ENCODE assay signal across 13 mouse cellular contexts in the genomic region with DNA sequence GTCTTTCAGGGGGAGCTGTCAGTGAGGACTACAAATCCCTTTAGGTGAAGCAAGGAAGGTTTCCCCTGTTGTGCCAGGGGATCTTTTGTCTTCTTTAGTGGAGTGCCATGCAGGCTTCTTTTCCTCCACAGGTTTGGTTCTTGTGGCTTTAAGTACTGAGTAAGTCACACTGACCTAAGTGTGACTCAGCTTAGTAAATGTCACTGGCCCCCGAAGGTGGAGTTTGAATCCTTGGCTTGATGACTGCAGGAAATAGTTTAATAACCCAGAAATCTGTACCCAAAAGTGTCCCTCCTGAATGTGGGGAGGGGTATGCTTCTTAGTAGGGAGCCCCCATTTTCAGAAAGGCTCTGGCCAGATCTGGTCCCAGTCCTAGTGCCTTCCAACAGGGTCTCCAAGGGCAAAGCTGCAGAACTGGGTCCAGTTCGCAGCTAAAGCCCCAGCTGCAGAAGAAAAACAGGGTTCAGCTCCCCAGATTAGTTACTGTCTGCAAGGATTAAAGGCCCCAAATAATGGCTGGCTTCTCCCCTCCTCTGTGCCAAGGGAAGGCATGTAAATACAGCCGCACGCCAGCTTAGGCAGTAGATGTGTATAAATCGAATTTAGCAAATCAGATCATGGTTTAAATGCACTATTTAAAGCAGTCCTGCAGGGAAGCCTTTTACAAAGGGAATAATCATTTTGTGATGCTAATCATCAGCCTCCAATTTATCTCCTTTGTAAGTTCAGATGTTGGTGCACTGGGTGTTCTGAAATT. TPM values are rescaled to one million over a fixed set of nuclear protein-coding genes. Genes with fewer than 3 reads are reported as not detected.
DNase-seq lines count a peak whose midpoint lies in the region; ATAC-seq and TF ChIP-seq lines count a peak whose summit lies in the region.
"Had no signal": no experiment of that assay in that cellular context is flagged by ENCODE, and none has a peak within 500 bp of the region (broad histone marks: within the 10 kb centered on the region; RNA-seq: fewer than 3 reads in every experiment).

No protein-coding gene starts in this region.

- DNase-seq in left cerebral cortex, adult 2 months (ENCODE audit: extremely low spot score in 1 of 2, low spot score in 2 of 2), result no peak
- no peak for DNase-seq in left cerebral cortex, adult 9 months (ENCODE audit: low spot score in 2 of 2)
- DNase-seq in midbrain, embryonic 11.5 days (ENCODE audit: low spot score, missing footprints), result no peak
- DNase-seq in spleen, adult 12 weeks (ENCODE audit: low spot score), result no peak
- DNase-seq in kidney, adult 8-10 months, result no peak
- DNase-seq in spleen, postnatal 14 days (ENCODE audit: low spot score in 2 of 2), result no peak
- DNase-seq: kidney, adult 9 months had no signal

- intact Hi-C loops in left cerebral cortex, adult 2 months (cut with DNase I), result no loop called here

- H3K9me3 ChIP-seq in forebrain, embryonic 16.5 days (ENCODE audit: control insufficient read depth, low read length), result no peaks in the 10 kb centered on the region
- no peaks in the 10 kb centered on the region for H3K9me3 ChIP-seq in midbrain, embryonic 11.5 days (ENCODE audit: control insufficient read depth, low read length)
- H3K9me3 ChIP-seq: heart, embryonic 10.5 days; limb, embryonic 10.5 days; liver, embryonic 15.5 days had no signal

- peaks cover 97% of the 10 kb centered on the region for H3K4me1 ChIP-seq in forebrain, embryonic 16.5 days (replicated peaks; ENCODE audit: control insufficient read depth, insufficient read depth, low read length)
- H3K4me1 ChIP-seq in midbrain, embryonic 11.5 days (ENCODE audit: control insufficient read depth, insufficient read depth, low read length), result peaks cover 59% of the 10 kb centered on the region
- peaks cover 56% of the 10 kb centered on the region for H3K4me1 ChIP-seq in olfactory bulb, adult 2 months (ENCODE audit: control insufficient read depth, insufficient read depth, low read length)

- peak overlapping the region; percentile 87 for H3K27ac ChIP-seq in left cerebral cortex, adult 2 months
- peak overlapping the region; percentile 93 for H3K27ac ChIP-seq in forebrain, embryonic 16.5 days (ENCODE audit: low read length)
- H3K27ac ChIP-seq in midbrain, embryonic 11.5 days (ENCODE audit: low read depth, low read length), result peak overlapping the region; percentile 67
- peak overlapping the region; percentile 99 for H3K27ac ChIP-seq in olfactory bulb, adult 2 months (ENCODE audit: insufficient read depth, low read depth, low read length)
- H3K27ac ChIP-seq: heart, embryonic 10.5 days; limb, embryonic 10.5 days; liver, embryonic 15.5 days had no signal

- H3K4me2 ChIP-seq in forebrain, embryonic 16.5 days (ENCODE audit: low read length), result peak overlapping the region; percentile 41
- H3K4me2 ChIP-seq in midbrain, embryonic 11.5 days, result peak overlapping the region; percentile 4; the same call in 1 of the 2 replicates
- H3K4me2 ChIP-seq: liver, embryonic 15.5 days had no signal

- H3K4me3 ChIP-seq in left cerebral cortex, adult 2 months, result no peak overlapping the region
- H3K4me3 ChIP-seq in forebrain, embryonic 16.5 days (replicated peaks; ENCODE audit: low read length), result no peak overlapping the region
- no peak overlapping the region for H3K4me3 ChIP-seq in midbrain, embryonic 11.5 days (ENCODE audit: low read depth, low read length)
- H3K4me3 ChIP-seq in olfactory bulb, adult 2 months (ENCODE audit: insufficient read depth, low read depth, low read length), result no peak overlapping the region
- H3K4me3 ChIP-seq: erythroblast, embryonic 14.5 days; heart, embryonic 10.5 days; limb, embryonic 10.5 days; liver, embryonic 15.5 days had no signal

- WGBS in forebrain, embryonic 16.5 days, result 7% methylated on average over 5 of the region's 5 CpGs
- WGBS in midbrain, embryonic 11.5 days, result 25% methylated on average over 5 of the region's 5 CpGs
- WGBS in olfactory bulb, adult 2 months, result 12% methylated on average over 5 of the region's 5 CpGs

- peak overlapping the region; percentile 55 for H3K9ac ChIP-seq in forebrain, embryonic 16.5 days (replicated peaks; ENCODE audit: low read depth, low read length)
- H3K9ac ChIP-seq in midbrain, embryonic 11.5 days (ENCODE audit: low read length), result peak overlapping the region; percentile 41; the same call in 1 of the 2 replicates
- H3K9ac ChIP-seq: liver, embryonic 15.5 days had no signal

- no peaks in the 10 kb centered on the region for H3K27me3 ChIP-seq in forebrain, embryonic 16.5 days (replicated peaks; ENCODE audit: control insufficient read depth, insufficient read depth, low read length)
- H3K27me3 ChIP-seq in midbrain, embryonic 11.5 days (ENCODE audit: control insufficient read depth, insufficient read depth, low read length), result peaks cover 61% of the 10 kb centered on the region

- H3K36me3 ChIP-seq in forebrain, embryonic 16.5 days (ENCODE audit: control insufficient read depth, insufficient read depth), result 0 out of 2 replicates have a peak, but pooled peaks cover 2% of the 10 kb centered on the region
- H3K36me3 ChIP-seq in midbrain, embryonic 11.5 days (ENCODE audit: control insufficient read depth, insufficient read depth, low read length), result no peaks in the 10 kb centered on the region
- H3K36me3 ChIP-seq: heart, embryonic 10.5 days; limb, embryonic 10.5 days; liver, embryonic 15.5 days had no signal

- TF ChIP-seq POLR2A in olfactory bulb, adult 2 months (IDR thresholded peaks at IDR 0.05; ENCODE audit: insufficient read depth, low read depth, low read length), result no peak

- 0 out of 2 replicates have a peak, but pooled peaks have one; percentile 7 for ATAC-seq in forebrain, embryonic 16.5 days
- no peak for ATAC-seq in midbrain, embryonic 11.5 days (ENCODE audit: low FRiP score)

- TF ChIP-seq CTCF in left cerebral cortex, adult 2 months (IDR thresholded peaks at IDR 0.05), result no peak
- no peak for TF ChIP-seq CTCF in olfactory bulb, adult 2 months (IDR thresholded peaks at IDR 0.05; ENCODE audit: insufficient read depth, low read depth, low read length)

RNA-seq across cellular contexts. Expression of a gene that starts 51.6 kb away (rescaled TPM):
- total RNA-seq in left cerebral cortex, adult 2 months (2021), result 100 to 1,000 TPM in 1 of 2 experiments, 10 to 100 TPM in 1; 86.7 to 100 TPM
- 29.5 and 34.6 TPM in 2 replicates for polyA plus RNA-seq in forebrain, embryonic 16.5 days (2015; fragmentation: Nextera tagmentation; extraction: Ambion mirVana)
- polyA plus RNA-seq in midbrain, embryonic 11.5 days (2014; fragmentation: Nextera tagmentation; extraction: Ambion mirVana), result 24.0 and 26.7 TPM in 2 replicates
- 134 TPM in 1 of 2 replicates, not detected in the other for polyA plus RNA-seq in olfactory bulb, adult 2 months (2012; ENCODE audit: insufficient read depth, insufficient read length, low replicate concordance, missing spikeins)
